Mouse (Mus musculus) telencephalon, adult 2 months (tissue): Measurements from ENCODE around the gene Notch3.

Experiments
- DNase-seq: peaks from one replicate; pipeline ENCODE4 v3.0.0-alpha.2; 2011; ENCODE audit warnings: low read depth, low spot score

The Notch3 gene

DNA sequence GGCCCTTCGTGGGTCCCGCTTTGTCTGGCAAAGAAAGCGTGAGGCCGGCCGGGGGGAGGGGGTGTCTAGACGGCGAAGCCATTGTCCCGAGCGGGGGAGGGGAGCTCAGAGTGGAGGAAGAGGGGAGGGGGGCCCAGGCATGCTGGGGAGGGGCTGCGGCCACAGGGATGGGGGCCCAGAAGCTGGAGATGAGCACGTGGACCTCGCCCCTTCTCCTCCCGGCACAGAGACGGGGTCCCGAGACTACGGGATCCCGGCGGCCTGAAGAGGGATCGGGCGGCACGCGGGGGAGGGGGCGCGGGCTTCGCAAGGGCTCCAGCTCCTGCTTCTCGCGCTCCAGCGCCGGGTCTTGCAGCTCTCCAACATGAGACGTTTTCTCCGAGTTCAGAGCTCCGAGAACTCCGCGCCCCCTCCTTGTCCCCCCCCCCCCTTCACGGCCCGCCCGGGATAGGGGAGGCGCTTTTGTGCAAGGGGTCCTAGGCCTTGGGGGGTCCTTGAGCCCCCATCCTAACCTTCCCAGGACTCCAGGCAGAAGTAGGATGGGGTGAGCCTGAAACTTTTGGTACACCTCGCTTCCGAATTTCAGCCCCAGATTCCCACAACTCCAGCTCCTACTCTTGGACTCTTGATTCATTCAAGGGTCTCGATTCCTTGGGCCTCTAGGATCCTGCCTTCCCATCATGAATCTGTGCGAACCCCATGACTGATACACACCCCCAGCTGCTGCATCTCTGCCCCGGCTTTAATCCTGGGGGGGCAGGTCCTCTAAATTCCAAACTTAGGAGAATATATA lies 653 bp downstream of the Notch3 start:
- DNase-seq, result no peak

DNA sequence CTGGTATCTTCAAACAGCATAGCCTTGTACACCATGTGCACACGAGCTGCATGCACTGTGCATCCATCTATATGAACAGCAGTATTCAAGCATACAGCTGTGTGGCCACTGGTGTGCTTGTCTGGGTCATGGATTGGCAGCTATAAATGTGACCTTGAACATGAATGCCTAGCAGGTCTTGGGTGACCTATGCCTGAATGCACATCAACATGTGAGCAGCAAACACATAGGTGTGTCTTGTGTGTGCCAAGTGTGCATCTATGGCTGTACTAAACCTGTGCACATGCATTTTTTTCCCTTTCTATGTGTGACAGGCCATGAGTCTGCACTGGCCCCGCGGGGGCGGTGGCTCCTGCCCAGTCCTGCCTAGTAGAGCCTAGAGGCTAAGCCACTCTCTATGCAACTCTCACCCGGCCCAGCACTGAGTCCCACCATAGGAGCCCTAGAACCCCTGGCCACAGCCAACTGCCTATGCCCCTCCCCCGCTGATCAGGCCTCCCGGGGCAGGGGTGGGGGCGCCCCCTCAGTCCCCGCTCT lies 1.3 kb downstream of the Notch3 start:
- DNase-seq, result no peak

DNA sequence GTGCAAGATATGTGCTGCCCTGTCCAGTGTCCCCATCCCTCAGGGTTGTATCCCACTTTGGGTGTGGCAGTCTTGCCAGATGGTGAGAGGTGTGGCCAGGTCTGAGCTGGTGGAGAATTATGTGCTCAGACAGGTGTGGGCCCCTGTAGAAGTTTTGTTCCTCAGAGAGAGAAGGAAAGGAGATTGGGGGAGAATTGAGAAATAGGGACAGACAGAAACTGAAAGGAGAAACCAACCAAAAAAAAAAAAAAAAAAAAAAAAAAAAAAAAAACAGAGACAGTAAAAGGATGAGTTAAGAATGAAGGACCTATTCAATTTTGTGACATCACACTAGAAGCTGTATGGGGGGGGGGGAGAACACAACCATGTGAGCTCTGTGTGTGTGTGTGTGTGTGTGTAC lies 1.9 kb downstream of the Notch3 start:
- DNase-seq, result no peak

DNA sequence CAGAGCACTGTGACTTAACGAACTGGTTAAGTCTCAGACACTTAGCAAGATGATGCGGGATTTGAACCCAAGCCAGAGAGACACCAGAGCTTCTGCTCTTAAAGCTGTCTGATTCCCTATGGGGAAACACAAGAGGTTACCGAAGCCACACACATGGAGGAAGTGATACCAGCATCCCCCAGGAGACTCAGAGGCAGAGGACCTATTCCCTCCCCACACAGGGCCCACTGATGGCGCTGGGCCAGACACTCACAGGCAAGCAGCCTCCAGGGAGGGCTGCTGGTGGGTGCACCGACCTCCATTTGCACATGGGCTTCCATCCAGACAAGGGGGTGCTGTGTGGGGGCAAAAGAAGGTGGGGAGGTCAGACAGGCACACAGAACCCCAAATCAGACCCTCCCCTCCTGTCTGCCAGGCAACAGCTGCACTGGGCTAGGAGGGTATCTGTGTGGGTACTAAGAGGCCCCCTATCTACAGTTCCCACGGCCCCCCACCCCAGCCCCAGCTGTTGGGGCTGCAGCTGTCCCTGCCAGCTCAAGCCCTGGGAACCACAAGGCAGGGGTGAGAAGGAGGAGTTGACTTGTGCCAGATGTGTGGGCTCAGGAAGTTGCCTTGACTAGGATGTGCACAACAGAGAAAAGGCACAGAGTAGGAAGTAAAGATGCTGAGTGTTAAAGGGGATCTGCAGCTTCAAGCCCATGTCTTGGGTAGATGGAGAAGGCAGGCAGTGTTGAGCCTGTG lies 2.6 kb downstream of the Notch3 start:
- DNase-seq, result no peak

DNA sequence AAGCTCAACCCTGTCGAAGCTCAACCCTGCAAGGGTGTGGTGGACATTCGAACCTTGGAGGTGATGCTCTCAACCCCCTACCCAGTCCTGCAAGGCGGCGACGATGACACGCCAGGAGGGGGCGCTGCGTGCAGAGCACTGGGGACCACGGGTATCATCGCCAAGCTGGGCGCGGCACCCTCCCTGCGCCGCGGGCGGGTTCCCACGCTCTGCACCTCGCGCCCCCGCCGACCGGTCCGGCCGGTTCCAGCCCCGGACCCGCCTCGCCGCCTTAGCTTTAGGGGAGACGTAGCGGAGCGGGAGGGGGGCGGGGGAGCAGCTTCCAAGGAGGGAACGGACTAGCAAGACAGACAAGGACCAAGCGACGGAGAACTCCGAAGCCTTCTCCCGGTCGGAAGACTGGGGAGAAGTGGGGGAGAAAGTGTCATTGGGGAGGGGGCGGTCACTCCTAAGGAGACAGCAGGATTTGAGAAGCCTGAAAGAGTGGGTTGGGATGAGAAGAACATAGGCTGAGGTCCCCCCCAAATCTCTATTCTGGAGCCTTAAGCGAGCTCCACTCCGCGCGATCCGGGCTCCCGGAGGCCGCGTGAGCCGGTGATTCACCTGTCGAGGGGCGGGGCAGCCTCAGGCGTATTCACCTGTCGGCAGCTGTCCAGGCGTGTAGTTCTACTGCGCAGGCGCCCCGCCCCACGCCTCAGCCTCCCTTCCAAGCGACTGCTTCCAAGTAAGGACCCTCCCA lies 4.4 kb downstream of the Notch3 start:
- DNase-seq, result no peak

DNA sequence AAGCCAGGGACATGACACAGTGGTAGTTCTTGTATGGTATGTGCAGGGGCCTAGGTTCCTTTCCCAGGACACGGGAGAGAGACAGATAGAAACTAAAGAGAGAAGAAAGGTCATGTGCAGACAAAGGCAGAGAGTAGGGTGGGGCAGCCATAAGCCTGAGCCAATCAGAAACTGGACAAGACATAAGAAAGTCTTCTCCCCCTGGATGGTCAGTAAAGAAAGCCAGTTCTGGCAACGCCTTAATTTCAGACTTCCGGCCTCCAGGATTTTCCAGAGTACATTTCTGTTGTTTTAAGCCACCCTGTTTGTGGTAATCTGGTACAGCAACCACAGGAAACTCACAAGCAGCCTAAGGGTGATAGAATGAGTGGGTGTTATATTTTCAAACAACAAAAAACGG lies 5.8 kb downstream of the Notch3 start:
- DNase-seq, result no peak

DNA sequence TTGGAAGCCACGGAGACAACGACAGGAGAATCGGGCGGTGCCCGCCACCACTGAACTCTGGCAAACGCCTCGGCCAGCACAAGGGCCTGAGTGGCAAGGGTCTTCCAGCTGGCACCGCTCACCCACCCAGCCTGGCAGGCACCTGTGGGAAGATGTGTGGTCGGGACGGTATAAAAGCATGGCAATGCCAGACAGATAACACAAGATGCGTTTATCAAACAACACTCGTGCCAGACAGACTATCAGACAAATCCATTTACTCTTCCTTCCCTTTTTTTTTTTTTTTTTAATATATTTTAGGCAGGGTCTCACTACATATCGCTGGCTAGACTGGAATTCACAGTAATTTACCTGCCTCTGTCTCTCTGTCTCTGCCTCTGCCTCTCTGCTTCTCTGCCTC lies 7.8 kb downstream of the Notch3 start:
- DNase-seq, result no peak

DNA sequence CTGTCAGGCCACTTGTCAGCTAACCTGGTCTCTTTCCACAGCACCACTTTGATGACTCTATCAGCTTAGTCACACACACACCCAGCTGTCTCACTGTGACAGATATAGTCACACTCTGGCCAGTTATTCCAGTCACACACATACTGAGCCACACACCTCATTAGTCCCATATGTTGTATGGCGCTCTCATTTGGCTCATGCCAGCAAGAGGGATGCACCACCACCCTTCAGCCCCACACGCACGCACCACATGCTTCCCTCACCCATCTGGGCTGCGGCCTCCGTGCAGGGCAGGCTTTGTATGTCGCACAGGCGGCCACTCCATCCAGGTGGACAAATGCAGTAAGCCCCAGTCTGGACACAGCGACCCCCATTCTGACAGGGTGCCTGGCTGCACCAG lies 19.9 kb downstream of the Notch3 start:
- DNase-seq, result no peak

DNA sequence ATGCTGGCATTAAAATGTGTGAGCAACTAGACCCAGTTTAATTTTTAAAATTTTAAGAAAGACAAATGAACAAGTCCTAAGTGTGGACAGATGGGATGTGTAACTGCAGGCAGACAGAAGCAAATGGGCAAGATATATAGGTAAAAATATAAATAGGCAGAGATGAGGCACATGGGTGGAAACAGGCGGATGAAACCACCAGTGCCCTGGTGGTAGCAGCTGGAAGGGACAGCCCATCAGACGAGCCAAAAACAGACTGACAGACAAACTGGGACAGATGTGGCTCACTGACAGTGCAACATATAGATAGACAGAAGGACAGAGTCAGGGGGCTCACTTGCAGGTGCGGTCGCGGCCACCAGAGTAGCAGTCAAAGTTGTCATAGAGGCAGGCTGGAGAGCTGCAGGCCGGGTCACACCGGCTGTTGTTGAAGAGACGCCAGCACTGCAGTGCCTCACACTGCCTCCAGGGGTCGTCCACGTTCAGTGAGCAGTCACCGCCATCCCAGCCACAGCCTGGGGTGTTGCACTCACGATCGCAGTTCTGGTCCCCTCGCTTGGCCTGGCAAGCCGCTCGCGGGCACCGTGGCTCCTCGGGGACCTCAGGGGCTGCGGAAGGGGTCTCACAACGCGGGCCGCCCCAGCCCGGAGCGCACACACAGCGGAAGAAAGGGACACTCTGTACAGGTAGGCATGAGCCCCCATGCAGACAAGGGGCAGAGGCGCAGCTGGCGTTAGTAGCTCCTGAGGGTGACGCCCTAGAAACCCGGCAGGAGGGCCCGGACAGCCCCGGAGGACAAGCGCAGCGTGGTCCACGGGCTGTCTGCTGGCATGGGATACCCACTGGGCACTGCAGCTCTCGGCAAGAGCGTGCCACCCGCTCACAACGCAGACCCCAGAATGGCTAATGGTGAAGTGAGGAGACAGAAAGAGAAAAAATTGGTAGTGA lies 23.5 kb downstream of the Notch3 start:
- DNase-seq, result no peak

DNA sequence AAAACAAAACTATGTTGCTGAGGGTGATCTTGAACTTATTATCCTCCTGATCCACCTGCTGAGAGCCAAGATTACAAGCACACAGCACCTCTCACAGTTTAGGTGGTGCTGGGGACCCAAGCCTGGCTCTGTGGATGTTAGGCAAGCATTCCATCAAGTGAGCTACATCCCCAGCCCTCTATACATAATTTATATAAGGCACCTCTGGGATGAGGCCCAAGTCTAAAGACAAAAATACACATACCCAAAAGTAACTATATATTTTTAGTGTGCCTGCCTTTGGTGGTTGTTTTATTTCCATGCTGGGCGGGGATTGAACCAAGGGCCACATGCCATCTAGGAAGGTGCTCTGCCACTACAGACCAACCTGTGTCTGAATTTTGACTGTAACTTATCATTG lies 24.4 kb downstream of the Notch3 start:
- DNase-seq, result no peak

DNA sequence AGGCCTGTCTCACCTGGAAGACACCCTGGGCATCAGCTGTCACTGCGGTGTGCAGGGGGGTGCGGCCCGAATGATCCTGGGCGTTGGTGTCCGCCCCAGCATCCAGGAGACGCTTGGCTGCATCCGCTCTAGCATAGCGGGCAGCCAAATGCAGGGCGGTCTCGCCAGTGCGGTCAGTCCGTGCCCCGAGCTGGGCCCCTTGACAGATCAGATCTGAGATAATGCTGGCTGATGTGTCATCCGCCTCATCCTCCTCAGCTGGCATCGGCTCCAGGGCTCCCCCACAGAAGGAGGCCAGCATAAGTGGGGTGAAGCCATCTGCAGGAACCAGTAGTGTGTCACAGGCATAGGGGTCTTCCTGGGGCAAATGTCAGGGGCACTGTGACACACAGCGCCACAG lies 33.3 kb downstream of the Notch3 start:
- no peak for DNase-seq

DNA sequence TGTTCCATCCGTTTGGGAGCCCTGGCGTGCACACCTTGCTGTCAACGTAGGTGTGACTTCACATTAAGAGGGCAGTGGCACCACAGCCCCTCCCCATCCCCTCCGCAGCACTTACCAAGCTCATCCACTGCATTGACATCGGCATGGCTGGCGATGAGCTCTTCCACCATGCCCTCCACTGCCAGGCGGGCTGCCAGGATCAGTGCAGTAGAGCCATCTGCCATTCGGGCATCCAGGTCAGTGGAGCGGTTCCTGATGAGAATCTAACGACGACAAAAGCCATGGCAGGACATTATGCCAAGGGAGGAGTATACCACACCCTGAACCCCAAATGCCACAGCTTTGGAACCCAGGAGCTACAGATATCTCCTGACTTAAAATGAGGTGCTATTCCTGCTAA lies 34.6 kb downstream of the Notch3 start:
- DNase-seq, result no peak

DNA sequence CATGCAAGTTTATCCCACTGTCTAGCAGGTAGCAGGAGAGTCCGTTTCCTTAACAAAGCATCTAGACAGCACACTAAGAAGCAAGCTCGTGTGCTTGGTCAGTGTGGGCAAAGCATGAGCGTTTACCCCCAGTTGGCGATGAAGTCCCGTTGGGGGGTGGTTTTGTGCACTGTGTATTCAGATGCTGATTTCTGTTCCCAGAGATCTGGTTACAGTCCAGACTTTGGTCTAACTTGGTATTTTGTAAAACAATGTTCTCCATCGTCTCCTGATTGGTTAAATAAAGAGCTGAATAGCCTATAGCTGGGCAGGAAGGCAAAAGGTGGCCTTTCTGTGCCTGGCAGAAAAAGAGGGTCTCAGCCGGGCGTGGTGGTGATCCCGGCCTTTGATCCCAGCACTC lies 36.1 kb downstream of the Notch3 start:
- no peak for DNase-seq

DNA sequence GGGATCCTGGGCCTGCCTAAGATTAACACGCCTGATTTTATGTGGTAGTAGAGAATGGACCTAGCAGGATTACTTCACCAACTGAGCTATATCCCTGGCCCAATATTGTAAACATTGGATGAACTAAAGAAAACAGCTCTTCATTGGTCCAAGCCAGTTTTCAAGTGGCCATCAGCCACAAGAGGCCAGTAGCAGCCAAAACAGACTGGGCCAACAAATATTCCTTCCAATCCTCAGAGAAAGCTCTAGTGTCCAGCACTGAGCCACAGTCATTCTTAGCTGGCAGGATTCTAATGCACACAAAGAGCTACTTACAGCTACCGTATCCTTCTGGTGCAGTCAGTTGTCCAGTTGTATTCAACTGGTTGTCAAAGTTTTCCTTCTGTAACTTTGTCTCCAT lies 39.5 kb downstream of the Notch3 start:
- DNase-seq, result no peak

DNA sequence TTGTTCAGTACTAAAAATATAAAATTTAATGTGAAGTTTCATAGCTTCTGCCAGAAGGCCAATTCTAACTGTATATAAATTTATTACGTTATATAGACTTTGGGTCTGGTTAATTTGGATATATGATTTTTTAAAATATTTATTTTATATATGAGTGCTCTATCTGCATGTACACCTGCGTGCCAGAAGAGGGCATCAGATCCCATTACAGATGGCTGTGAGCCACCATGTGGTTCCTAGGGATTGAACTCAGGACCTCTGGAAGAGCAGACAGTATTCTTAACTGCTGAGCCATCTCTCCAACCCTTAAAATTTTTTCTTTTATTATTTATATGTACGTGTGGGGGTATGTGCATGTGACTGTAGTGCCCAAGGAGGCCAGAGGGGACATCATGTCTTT lies 41.2 kb downstream of the Notch3 start:
- DNase-seq, result no peak

DNA sequence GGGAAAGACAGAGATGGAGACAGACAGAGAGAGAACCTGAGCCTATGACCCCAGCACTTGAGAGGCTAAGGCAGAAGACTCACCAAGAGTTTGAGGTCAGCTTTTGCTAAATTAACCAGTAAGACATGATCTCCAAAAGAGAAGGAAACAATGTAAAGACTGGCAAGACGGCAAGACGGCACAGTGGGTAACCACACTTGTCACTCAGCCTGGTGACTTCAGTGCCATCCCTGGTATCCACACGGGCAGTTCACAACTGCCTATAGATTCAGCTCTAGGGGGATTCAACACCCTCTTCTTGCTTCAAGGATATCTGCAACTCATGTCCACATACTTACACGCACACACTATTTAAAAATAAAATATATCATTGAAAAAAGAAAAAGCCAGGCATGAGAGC lies 43.1 kb downstream of the Notch3 start:
- DNase-seq, result no peak

DNA sequence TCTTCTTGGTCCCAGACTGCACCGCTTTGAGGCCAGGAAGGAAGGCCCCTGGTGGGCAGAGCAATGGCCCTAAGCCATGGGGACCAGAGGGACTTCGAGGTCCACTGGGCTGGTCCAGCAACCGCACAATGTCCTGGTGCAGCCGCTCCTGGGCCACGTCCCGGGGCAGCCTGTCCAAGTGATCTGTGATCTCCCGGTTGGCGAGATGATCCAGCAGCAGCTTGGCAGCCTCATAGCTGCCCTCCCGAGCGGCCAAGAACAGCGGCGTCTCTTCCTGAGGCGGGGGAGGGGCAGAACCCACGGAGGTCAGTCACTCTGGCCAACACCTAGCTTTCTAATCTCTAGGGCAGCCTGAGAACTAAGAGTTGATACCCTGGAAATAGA lies 44.1 kb downstream of the Notch3 start:
- no peak for DNase-seq

DNA sequence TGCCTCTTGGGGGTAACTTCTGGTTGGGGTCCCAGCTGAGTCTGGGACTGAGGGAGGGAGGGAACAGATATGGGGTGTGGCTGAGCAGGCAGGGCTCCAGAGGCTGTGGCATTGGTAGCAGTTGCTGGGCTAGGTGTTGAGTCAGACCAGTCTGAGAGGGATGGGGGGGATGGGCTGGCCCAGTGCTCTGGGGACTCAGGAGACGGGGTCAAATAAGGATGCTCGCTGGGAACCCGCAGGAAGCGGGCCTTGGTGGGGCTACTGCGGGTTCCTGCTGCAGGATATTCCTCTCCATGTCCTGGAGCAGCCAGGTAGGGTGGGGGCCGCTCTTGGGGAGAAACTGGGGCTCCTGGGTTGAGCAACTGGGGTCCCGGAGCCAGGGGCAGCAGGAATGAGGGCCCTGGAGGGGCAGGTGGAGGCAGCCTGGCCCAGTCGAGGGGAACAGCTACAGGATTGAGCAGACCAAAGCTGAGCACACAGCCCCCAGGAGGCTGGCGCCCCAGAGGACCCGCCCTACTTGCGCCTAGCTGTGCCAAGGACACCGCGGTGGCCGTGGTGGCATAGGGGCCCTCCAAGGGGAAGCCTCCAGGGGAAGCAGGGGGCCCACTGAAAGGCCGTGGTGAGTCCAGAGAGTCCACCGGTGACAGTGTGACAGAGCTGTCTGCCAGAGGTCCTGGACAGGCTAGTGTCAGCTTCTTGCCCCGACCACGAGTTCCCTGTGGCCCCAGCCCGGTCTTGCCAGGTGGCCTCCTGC lies 44.6 kb downstream of the Notch3 start:
- no peak for DNase-seq

DNA sequence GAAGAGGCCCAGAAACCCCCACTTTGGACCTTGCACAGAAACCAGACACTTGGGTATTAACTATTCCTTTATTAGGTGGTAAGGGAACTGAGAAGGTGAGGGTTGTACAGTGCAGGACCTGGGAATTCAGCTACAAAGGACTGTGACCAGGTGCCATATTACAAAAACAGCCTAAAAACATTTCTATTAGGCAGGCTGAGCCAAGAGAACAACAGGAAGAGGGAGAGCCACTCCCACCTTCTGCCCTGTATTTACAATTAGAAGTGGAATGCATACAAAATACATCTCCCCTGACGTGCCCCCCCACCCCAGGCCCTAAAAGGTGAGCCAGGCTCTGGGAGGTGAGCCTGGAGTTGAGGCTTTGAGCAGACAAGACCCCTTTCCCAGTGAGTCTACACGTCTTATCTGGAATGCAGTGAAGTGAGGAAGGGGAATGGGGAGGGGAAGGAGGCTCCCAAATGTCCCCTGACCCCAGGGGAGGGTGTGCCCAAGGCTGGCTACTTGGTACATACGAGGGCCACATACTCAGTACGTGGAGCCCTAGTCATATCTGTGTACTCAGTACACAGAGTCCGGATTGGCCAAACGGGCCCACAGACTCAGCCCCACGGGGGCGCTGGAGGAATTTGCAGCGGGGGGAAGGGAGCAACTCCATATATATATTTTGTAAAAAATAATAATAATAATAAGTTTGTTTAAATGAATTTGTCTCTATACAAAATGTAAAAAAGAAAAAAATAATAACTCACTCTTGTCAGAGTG lies 45.7 kb downstream of the Notch3 start:
- no peak for DNase-seq

DNA sequence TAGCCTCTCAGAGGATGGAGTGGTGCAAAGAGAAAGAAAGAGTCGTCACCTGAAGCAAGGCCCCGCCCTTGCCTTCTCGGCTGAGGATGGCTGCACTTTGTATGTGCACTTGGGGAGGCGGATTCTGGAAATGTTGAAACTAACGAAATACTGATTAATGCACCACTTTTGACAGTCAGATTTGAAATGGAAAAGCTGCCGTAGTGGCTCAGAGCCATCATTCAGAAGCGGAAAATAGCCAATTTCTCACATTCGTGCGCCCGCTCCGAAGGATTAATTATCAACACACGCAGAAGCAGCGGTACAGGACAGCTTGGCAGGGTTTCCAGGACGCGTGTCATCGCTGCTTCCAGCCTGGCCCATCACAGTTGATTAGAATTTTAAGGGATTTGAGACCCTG lies 47.5 kb downstream of the Notch3 start:
- no peak for DNase-seq
